Mouse (Mus musculus) CH12.LX (cell line): ENCODE results near the gene Rabgap1l.
A peak's percentile ranks its signal among the peaks of the same experiment; 100 is the strongest.

Source experiments
- CTCF ChIP-seq, 2 experiments: IDR thresholded peaks in 1 of 2; conservative IDR thresholded peaks in 1 of 2; 2 replicates each; pipeline ENCODE4 v1.5.1; 2011 to 2012; ENCODE audit warnings: low read depth in 2 of 2, low read length in 2 of 2, improper control_type of control experiment in 1 of 2, inconsistent platforms in 1 of 2, mild to moderate bottlenecking in 1 of 2, moderate library complexity in 1 of 2
- E2F4 ChIP-seq: IDR thresholded peaks from 2 replicates; pipeline ENCODE4 v1.6.1; 2011; ENCODE audit warnings: low read depth, low read length, improper control_type of control experiment; ENCODE audit not compliant: insufficient replicate concordance
- ELF1 ChIP-seq: IDR thresholded peaks from 2 replicates; pipeline ENCODE4 v1.6.1; 2014; ENCODE audit warnings: low read depth, mild to moderate bottlenecking, inconsistent platforms, low read length, improper control_type of control experiment
- EP300 ChIP-seq: IDR thresholded peaks from 2 replicates; pipeline ENCODE4 v1.6.1; 2011; ENCODE audit warnings: low read length, improper control_type of control experiment
- HCFC1 ChIP-seq: IDR thresholded peaks from 2 replicates; pipeline ENCODE4 v1.6.1; 2012; ENCODE audit warnings: low read depth, mild to moderate bottlenecking, inconsistent platforms, low read length, improper control_type of control experiment
- MAFK ChIP-seq: IDR thresholded peaks from 2 replicates; pipeline ENCODE4 v1.6.1; 2011; ENCODE audit warnings: low read length, improper control_type of control experiment; ENCODE audit not compliant: insufficient replicate concordance
- POLR2A ChIP-seq: IDR thresholded peaks from 2 replicates; pipeline ENCODE4 v1.6.1; 2011; ENCODE audit warnings: low read depth, mild to moderate bottlenecking, improper control_type of control experiment, low read length
- RAD21 ChIP-seq: IDR thresholded peaks from 2 replicates; pipeline ENCODE4 v1.6.1; 2011; ENCODE audit warnings: low read depth, mild to moderate bottlenecking, low read length, improper control_type of control experiment, moderate library complexity
- TCF12 ChIP-seq: IDR thresholded peaks from 2 replicates; pipeline ENCODE4 v1.6.1; 2014; ENCODE audit warnings: low read depth, mild to moderate bottlenecking, inconsistent platforms, low read length, improper control_type of control experiment
- UBTF ChIP-seq: IDR thresholded peaks from 2 replicates; pipeline ENCODE4 v1.6.1; 2012; ENCODE audit warnings: low read depth, mild to moderate bottlenecking, inconsistent platforms, low read length, improper control_type of control experiment, moderate library complexity
- ZC3H11A ChIP-seq: IDR thresholded peaks from 2 replicates; pipeline ENCODE4 v1.6.1; 2012; ENCODE audit warnings: low read depth, mild to moderate bottlenecking, inconsistent platforms, low read length, improper control_type of control experiment
- ZKSCAN1 ChIP-seq: IDR thresholded peaks from 2 replicates; pipeline ENCODE4 v1.6.1; 2012; ENCODE audit warnings: low read depth, inconsistent platforms, low read length, improper control_type of control experiment, borderline replicate concordance

- no peak for TF ChIP-seq HCFC1
- no peak for TF ChIP-seq E2F4
- TF ChIP-seq RAD21 = peak; percentile 16
- no peak for TF ChIP-seq ZC3H11A
- no peak for TF ChIP-seq TCF12
- TF ChIP-seq CTCF (conservative IDR thresholded peaks at IDR 0.05 in 1 of 2, IDR thresholded peaks at IDR 0.05 in 1 of 2; ENCODE audit: low read depth in 2 of 2, low read length in 2 of 2) = peak in 1 of 2 experiments; percentile 33; a peak in 2 of 4 replicates
- TF ChIP-seq UBTF = no peak
- TF ChIP-seq POLR2A = no peak
- no peak for TF ChIP-seq ELF1
- no peak for TF ChIP-seq ZKSCAN1
- no peak for TF ChIP-seq EP300
- TF ChIP-seq MAFK = no peak
These were observed 539.9 kb downstream of the Rabgap1l start for GRCm38 (mm10) chr1:160253108-160253507.
